Mouse (Mus musculus) cortical plate, adult 2 months (tissue): ENCODE measurements around the gene Asrgl1.

Experiments
- CTCF ChIP-seq: fragments of 200-500 bp; IDR thresholded peaks from 2 replicates; pipeline ENCODE4 v1.5.1; 2011; ENCODE audit warnings: mild to moderate bottlenecking, control low read depth, low read length; ENCODE audit not compliant: insufficient read depth; ENCODE audit errors: extremely low read depth
- POLR2A ChIP-seq: fragments of 200-500 bp; IDR thresholded peaks from 2 replicates; pipeline ENCODE4 v1.6.1; 2011; ENCODE audit warnings: mild to moderate bottlenecking, low read length, control low read depth; ENCODE audit not compliant: insufficient read depth; ENCODE audit errors: extremely low read depth

DNA sequence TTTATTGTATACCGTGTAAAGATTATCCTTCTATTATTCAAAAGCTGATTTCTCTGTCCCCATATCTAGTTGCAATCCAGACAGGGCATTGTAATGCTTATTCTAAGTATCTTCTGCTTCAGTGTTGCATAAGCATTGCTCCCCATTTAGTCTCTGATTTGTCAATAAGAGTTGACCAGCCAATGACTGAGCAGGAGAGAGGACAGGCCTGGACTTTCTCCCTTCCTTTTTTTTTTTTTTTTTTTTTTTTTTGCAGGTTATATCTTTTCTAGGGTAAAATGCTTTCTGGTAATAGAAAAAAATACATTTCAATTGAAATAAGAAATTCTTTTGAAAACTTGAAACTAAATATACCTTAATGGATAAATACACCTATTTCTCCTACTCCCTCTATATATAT lies 1.7 kb upstream of the Asrgl1 start:
- TF ChIP-seq POLR2A (no peak), CTCF (no peak)
